Mouse (Mus musculus) neural tube, embryonic 14.5 days (tissue): Measurements from ENCODE around the gene Cldn6. TPM values are rescaled to one million over a fixed set of nuclear protein-coding genes. Genes with fewer than 3 reads are reported as not detected.

Experiments
- ATAC-seq: fragments of 200-750 bp; cut with Nextera tagmentation; 2 replicates; pipeline ENCODE4 v1.8.0; 2017; ENCODE audit warnings: low read depth, mild to moderate bottlenecking, moderate TSS enrichment, moderate library complexity
- H3K27ac ChIP-seq: fragments of 300-500 bp; sonication (generic); 2 replicates; pipeline ENCODE4 v1.5.1; 2014; ENCODE audit warnings: low read depth, mild to moderate bottlenecking, control low read depth, low read length, moderate library complexity, mixed read lengths
- H3K27me3 ChIP-seq: fragments of 300-500 bp; sonication (generic); 2 replicates; pipeline ENCODE4 v1.6.1; 2014; ENCODE audit warnings: low read length; ENCODE audit not compliant: control insufficient read depth, insufficient read depth
- H3K36me3 ChIP-seq: fragments of 300-500 bp; sonication (generic); 2 replicates; pipeline ENCODE4 v1.6.1; 2014; ENCODE audit warnings: low read length, mixed read lengths; ENCODE audit not compliant: control insufficient read depth, insufficient read depth
- H3K4me1 ChIP-seq: fragments of 300-500 bp; sonication (generic); 2 replicates; pipeline ENCODE4 v1.6.1; 2014; ENCODE audit warnings: low read length; ENCODE audit not compliant: control insufficient read depth, insufficient read depth
- H3K4me2 ChIP-seq: fragments of 300-500 bp; sonication (generic); 2 replicates; pipeline ENCODE4 v1.6.1; 2014; ENCODE audit warnings: mild to moderate bottlenecking, low read depth, low read length, control low read depth
- H3K4me3 ChIP-seq: fragments of 300-500 bp; sonication (generic); 2 replicates; pipeline ENCODE4 v1.5.1; 2014; ENCODE audit warnings: low read depth, low read length, control low read depth, mixed read lengths
- H3K9ac ChIP-seq: fragments of 300-500 bp; sonication (generic); replicated peaks from 2 replicates; pipeline ENCODE4 v1.6.1; 2014; ENCODE audit warnings: low read depth, mild to moderate bottlenecking, control low read depth, low read length, mixed read lengths
- H3K9me3 ChIP-seq: fragments of 300-500 bp; sonication (generic); 2 replicates; pipeline ENCODE4 v1.6.1; 2016; ENCODE audit warnings: low read length; ENCODE audit not compliant: control insufficient read depth
- WGBS: fragments of 180-500 bp; shearing (Covaris S2); extraction: QIAGEN DNeasy Blood & Tissue Kit; methylation state at CpG from one replicate; pipeline ENCODE4 v1.1.7; 2014; 5-methylcytosine and 5-hydroxymethylcytosine counted together
- polyA plus RNA-seq: library from polyadenylated mRNA; unstranded; fragments of >200 nt; fragmentation: Nextera tagmentation; extraction: Ambion mirVana; gene quantifications from 2 replicates; pipeline ENCODE4 v1.2.1, GENCODE M21; 2014

Cldn6 gene
- polyA plus RNA-seq, 1 experiment from 2014 or later = not detected

- H3K9ac ChIP-seq = no peak overlapping the region
- no peak overlapping the region for H3K4me2 ChIP-seq
- WGBS = 77% methylated on average over 10 of the region's 10 CpGs
- peaks cover 32% of the 10 kb centered on the region for H3K27me3 ChIP-seq
- H3K27ac ChIP-seq = no peak overlapping the region
- no peak overlapping the region for H3K4me3 ChIP-seq
- peaks cover 8% of the 10 kb centered on the region; the same call in 1 of the 2 replicates for H3K4me1 ChIP-seq
- no peaks in the 10 kb centered on the region for H3K36me3 ChIP-seq
- no peak for ATAC-seq
- no peaks in the 10 kb centered on the region for H3K9me3 ChIP-seq
These were observed 2.0 kb downstream of the Cldn6 start for GRCm38 (mm10) chr17:23681086-23681485.

GRCm38 (mm10) chr17:23682092-23682491 is 3.0 kb downstream of the Cldn6 start:
- Histone ChIP-seq H3K4me1 (no peaks in the 10 kb centered on the region), H3K27ac (no peak overlapping the region), H3K4me3 (no peak overlapping the region), H3K27me3 (peaks cover 32% of the 10 kb centered on the region), H3K9ac (no peak overlapping the region), H3K9me3 (no peaks in the 10 kb centered on the region), H3K36me3 (no peaks in the 10 kb centered on the region), H3K4me2 (no peak overlapping the region)
- WGBS = 65% methylated on average over 4 of the region's 4 CpGs
- ATAC-seq = no peak

- H3K9me3 ChIP-seq = no peaks in the 10 kb centered on the region
- no peak overlapping the region for H3K4me3 ChIP-seq
- H3K36me3 ChIP-seq = no peaks in the 10 kb centered on the region
- no peak overlapping the region for H3K9ac ChIP-seq
- WGBS = 65% methylated on average over 3 of the region's 3 CpGs
- H3K27ac ChIP-seq = no peak overlapping the region
- H3K4me1 ChIP-seq = no peaks in the 10 kb centered on the region
- no peak overlapping the region for H3K4me2 ChIP-seq
- H3K27me3 ChIP-seq = peaks cover 32% of the 10 kb centered on the region
- ATAC-seq = no peak
These were observed 3.5 kb downstream of the Cldn6 start for GRCm38 (mm10) chr17:23682530-23682929.

DNA sequence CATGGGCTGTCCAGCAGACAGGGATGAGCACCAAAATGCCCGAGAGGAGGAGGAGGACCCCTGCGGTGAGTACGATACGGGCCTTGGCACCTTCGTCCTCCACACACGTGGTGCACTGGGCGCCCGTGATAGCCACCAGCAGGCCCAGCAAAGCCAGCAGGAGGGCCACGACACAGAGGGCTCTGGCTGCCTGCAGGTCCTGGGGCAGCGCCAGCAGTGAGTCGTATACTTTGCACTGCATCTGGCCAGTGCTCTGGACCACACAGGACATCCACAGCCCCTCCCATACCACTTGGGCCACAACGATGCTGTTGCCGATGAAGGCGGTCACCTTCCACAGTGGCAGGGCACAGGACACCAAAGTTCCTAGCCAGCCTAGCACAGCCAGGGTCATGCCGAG is 4.2 kb downstream of the Cldn6 start:
- Histone ChIP-seq H3K27me3 (peaks cover 32% of the 10 kb centered on the region), H3K4me3 (no peak overlapping the region), H3K4me1 (no peaks in the 10 kb centered on the region), H3K36me3 (no peaks in the 10 kb centered on the region), H3K4me2 (no peak overlapping the region), H3K27ac (no peak overlapping the region), H3K9ac (no peak overlapping the region), H3K9me3 (no peaks in the 10 kb centered on the region)
- 12% methylated on average over 15 of the region's 15 CpGs for WGBS
- no peak for ATAC-seq

- Histone ChIP-seq H3K4me2 (no peak within 1 kb of the TSS), H3K9me3 (no peaks in the 10 kb centered on the region), H3K36me3 (no peaks in the 10 kb centered on the region), H3K4me1 (no peaks in the 10 kb centered on the region), H3K4me3 (no peak within 1 kb of the TSS), H3K9ac (no peak within 1 kb of the TSS), H3K27me3 (peaks cover 30% of the 10 kb centered on the region), H3K27ac (no peak within 1 kb of the TSS)
- 8% methylated on average over 15 of the region's 15 CpGs for WGBS
- ATAC-seq = no peak
These were observed 5.0 kb downstream of the Cldn6 start, which contains the start of gene Cldn9 for GRCm38 (mm10) chr17:23683856-23684672. TSS of gene Cldn9 (minus strand) at chr17:23684026.

DNA sequence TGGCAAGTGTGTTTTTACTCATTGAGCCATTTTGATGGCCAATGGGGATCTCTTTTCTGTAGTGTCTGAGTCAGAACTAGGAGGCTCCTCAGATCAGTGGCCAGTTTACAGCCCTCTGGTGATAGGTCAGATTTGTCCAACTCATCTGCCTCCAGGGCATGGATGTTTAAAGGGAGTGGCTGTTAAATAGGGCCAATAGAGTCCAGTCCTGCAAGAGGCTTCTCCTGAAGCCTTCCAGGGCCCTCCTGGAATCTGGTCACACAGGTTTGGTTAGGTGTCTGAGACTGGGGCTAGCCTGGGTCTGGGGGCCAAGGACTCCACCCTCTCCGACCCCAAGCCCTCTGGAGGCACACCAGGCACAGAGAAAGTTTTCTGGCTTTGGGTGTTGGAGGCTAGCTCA is 15.4 kb downstream of the Cldn6 start:
- Histone ChIP-seq H3K27me3 (peaks cover 9% of the 10 kb centered on the region), H3K4me1 (no peaks in the 10 kb centered on the region), H3K4me2 (no peak overlapping the region), H3K9me3 (no peaks in the 10 kb centered on the region), H3K4me3 (no peak overlapping the region), H3K36me3 (no peaks in the 10 kb centered on the region), H3K27ac (no peak overlapping the region), H3K9ac (no peak overlapping the region)
- WGBS = 75% methylated on average over 1 of the region's 1 CpGs
- ATAC-seq = no peak

- Histone ChIP-seq H3K27ac (no peak overlapping the region), H3K27me3 (peaks cover 9% of the 10 kb centered on the region), H3K4me2 (no peak overlapping the region), H3K9me3 (no peaks in the 10 kb centered on the region), H3K36me3 (no peaks in the 10 kb centered on the region), H3K4me1 (no peaks in the 10 kb centered on the region), H3K4me3 (no peak overlapping the region), H3K9ac (no peak overlapping the region)
- no peak for ATAC-seq
- 13% methylated on average over 3 of the region's 3 CpGs for WGBS
These were observed 16.8 kb downstream of the Cldn6 start for GRCm38 (mm10) chr17:23695801-23696200.

GRCm38 (mm10) chr17:23699131-23700077 is 20.4 kb downstream of the Cldn6 start:
- H3K9me3 ChIP-seq = no peaks in the 10 kb centered on the region
- H3K4me3 ChIP-seq = peak overlapping the region; percentile 66
- H3K4me2 ChIP-seq = peak overlapping the region; percentile 91
- no peaks in the 10 kb centered on the region for H3K36me3 ChIP-seq
- H3K27ac ChIP-seq = peak overlapping the region; percentile 52; the same call in 1 of the 2 replicates
- ATAC-seq = peak; percentile 70
- under 1% methylated on average over 62 of the region's 101 CpGs for WGBS
- peaks cover 9% of the 10 kb centered on the region for H3K27me3 ChIP-seq
- no peaks in the 10 kb centered on the region for H3K4me1 ChIP-seq
- peak overlapping the region; percentile 63 for H3K9ac ChIP-seq
